Mouse (Mus musculus) embryonic facial prominence, embryonic 12.5 days (tissue): ENCODE measurements around the gene Fgf3. TPM values are rescaled to one million over a fixed set of nuclear protein-coding genes. Genes with fewer than 3 reads are reported as not detected.

Experiments used
- ATAC-seq: fragments of 200-750 bp; cut with Nextera tagmentation; 2 replicates; pipeline ENCODE4 v1.8.0; 2017; ENCODE audit not compliant: insufficient number of reproducible peaks, insufficient read depth, low FRiP score, low TSS enrichment
- H3K27ac ChIP-seq: fragments of 300-500 bp; sonication (generic); 2 replicates; pipeline ENCODE4 v1.5.1; 2016; ENCODE audit warnings: mild to moderate bottlenecking
- H3K27me3 ChIP-seq: fragments of 300-500 bp; sonication (generic); 2 replicates; pipeline ENCODE4 v1.6.1; 2016; ENCODE audit warnings: mild to moderate bottlenecking, moderate library complexity
- H3K36me3 ChIP-seq: fragments of 300-500 bp; sonication (generic); 2 replicates; pipeline ENCODE4 v1.6.1; 2016; ENCODE audit warnings: mild to moderate bottlenecking
- H3K4me1 ChIP-seq: fragments of 300-500 bp; sonication (generic); 2 replicates; pipeline ENCODE4 v1.6.1; 2016
- H3K4me2 ChIP-seq: fragments of 300-500 bp; sonication (generic); replicated peaks from 2 replicates; pipeline ENCODE4 v1.6.1; 2016; ENCODE audit warnings: mild to moderate bottlenecking, moderate library complexity
- H3K4me3 ChIP-seq: fragments of 300-500 bp; sonication (generic); 2 replicates; pipeline ENCODE4 v1.5.1; 2016; ENCODE audit warnings: mild to moderate bottlenecking
- H3K9ac ChIP-seq: fragments of 300-500 bp; sonication (generic); 2 replicates; pipeline ENCODE4 v1.6.1; 2016; ENCODE audit warnings: mild to moderate bottlenecking, moderate library complexity
- H3K9me3 ChIP-seq: fragments of 300-500 bp; sonication (generic); 2 replicates; pipeline ENCODE4 v1.6.1; 2016; ENCODE audit warnings: mild to moderate bottlenecking, moderate library complexity
- WGBS: fragments of 180-500 bp; shearing (Covaris S2); methylation state at CpG from one replicate; pipeline ENCODE4 v1.1.7; 2016; 5-methylcytosine and 5-hydroxymethylcytosine counted together
- polyA plus RNA-seq: library from polyadenylated mRNA; unstranded; fragments of >200 nt; fragmentation: Nextera tagmentation; extraction: Ambion mirVana; gene quantifications from 2 replicates; pipeline ENCODE4 v1.2.1, GENCODE M21; 2016

Fgf3 gene
- polyA plus RNA-seq, 1 experiment from 2014 or later = 0.58 TPM

DNA sequence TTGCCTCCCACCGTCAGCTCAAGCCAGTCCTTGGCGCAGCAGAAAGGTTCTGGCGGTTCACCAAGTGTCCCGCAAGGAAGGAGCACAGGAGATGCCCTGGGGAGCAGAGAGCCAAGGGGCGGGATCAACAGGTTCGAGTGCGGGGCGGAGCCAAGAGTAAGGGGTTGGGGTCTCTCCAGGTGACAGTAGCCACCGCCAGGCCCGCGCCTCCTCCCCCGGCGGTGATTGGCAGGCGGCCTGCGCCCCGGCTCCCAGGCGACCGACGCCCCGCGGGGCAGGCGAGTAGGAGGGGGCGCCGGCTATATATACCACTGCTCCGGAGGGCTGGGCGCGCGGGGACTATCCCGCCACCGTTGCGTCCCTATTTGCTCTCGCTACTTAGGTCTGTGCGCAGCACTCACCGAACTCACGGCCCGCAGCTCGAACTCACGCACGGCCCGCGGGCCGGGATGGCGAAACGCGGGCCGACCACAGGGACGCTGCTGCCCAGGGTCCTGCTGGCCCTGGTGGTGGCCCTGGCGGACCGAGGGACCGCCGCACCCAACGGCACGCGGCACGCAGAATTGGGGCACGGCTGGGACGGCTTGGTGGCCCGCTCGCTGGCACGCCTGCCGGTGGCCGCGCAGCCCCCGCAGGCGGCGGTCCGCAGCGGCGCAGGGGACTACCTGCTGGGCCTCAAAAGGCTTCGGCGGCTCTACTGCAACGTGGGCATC, 23.3 kb downstream of the Fgf3 start:
- Histone ChIP-seq H3K4me1 (peaks cover 9% of the 10 kb centered on the region), H3K4me2 (peak overlapping the region; percentile 40), H3K9me3 (no peaks in the 10 kb centered on the region), H3K36me3 (no peaks in the 10 kb centered on the region), H3K27ac (no peak overlapping the region), H3K9ac (no peak overlapping the region), H3K27me3 (peaks cover 85% of the 10 kb centered on the region), H3K4me3 (peak overlapping the region; percentile 28)
- ATAC-seq = peak; percentile 37; the same call in 1 of the 2 replicates
- WGBS = 1% methylated on average over 71 of the region's 72 CpGs

DNA sequence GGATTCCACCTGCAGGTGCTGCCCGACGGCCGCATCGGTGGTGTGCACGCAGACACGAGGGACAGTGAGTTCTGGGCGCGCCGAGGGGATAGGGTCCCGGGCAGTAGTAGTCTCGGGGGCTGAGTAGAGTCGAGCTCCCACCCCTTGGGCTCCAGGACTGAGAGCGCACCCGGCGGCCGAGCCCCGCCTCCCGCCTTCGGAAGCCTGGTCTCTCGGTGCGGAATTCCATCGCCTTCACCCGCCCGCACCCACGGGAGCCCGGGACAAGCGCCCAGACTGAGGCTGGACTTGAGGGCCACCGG, 23.8 kb downstream of the Fgf3 start:
- under 1% methylated on average over 28 of the region's 28 CpGs for WGBS
- Histone ChIP-seq H3K9me3 (no peaks in the 10 kb centered on the region), H3K4me3 (peak overlapping the region; percentile 28), H3K9ac (no peak overlapping the region), H3K4me2 (peak overlapping the region; percentile 40), H3K27ac (no peak overlapping the region), H3K27me3 (peaks cover 90% of the 10 kb centered on the region), H3K36me3 (no peaks in the 10 kb centered on the region), H3K4me1 (peaks cover 9% of the 10 kb centered on the region)
- ATAC-seq = no peak

DNA sequence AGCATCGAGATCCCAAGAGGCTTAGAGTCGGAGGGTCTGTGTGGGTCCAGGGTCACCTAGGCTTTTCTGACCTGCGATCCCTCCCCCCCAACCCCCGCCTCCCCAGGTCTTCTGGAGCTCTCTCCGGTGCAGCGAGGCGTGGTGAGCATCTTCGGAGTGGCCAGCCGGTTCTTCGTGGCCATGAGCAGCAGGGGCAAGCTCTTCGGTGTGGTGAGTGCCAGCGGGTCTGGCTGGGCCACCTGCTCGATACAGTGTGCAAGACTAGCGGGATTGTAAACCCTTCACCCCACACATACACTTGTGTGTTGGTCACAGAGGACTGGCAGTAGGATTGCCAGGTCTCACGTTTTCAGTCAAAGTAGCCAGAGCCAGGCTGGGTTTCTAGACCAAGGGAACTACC, 24.2 kb downstream of the Fgf3 start:
- H3K27me3 ChIP-seq = peaks cover 94% of the 10 kb centered on the region
- no peak overlapping the region for H3K9ac ChIP-seq
- peak overlapping the region; percentile 28; the same call in 1 of the 2 replicates for H3K4me3 ChIP-seq
- H3K9me3 ChIP-seq = no peaks in the 10 kb centered on the region
- WGBS = 2% methylated on average over 15 of the region's 15 CpGs
- no peaks in the 10 kb centered on the region for H3K36me3 ChIP-seq
- H3K4me2 ChIP-seq = peak overlapping the region; percentile 40
- no peak overlapping the region for H3K27ac ChIP-seq
- no peak for ATAC-seq
- peaks cover 9% of the 10 kb centered on the region for H3K4me1 ChIP-seq

DNA sequence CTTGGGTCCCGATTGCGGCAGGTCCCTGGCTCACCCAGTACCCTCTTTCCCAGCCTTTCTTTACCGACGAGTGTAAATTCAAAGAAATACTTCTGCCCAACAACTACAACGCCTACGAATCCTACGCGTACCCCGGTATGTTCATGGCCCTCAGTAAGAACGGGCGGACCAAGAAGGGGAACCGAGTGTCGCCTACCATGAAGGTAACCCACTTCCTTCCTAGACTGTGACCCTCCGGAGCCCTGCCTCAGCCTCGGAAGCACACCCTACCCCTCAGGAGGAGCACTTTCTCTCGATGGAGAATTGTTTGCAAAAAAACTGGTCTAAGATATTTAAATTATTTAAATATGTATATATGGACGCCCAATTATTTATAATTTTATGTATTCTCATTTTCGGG, 24.8 kb downstream of the Fgf3 start:
- Histone ChIP-seq H3K27me3 (peaks cover 94% of the 10 kb centered on the region), H3K4me1 (peaks cover 9% of the 10 kb centered on the region), H3K9ac (no peak overlapping the region), H3K36me3 (no peaks in the 10 kb centered on the region), H3K27ac (no peak overlapping the region), H3K4me3 (no peak overlapping the region), H3K9me3 (no peaks in the 10 kb centered on the region), H3K4me2 (no peak overlapping the region)
- ATAC-seq = no peak
- 2% methylated on average over 18 of the region's 18 CpGs for WGBS

DNA sequence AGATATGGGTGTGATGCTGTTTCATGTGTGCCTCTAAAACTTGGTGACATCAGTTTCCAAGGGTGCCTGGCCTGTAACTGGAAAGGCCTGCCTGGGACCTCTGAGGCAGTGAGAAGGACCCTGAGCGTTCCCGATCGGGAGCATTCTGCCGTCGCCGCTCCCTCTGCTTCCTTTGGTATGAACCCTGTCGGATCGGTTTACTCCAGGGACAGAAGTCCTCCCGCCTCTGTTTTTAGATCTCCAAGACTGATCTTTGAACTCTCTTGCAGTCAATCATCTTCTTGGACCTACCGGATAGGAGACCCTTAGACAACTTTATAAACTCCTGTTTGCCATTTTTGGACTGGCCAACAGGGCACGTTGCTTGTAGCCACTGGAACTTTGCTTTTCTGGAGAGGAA, 25.3 kb downstream of the Fgf3 start:
- WGBS = 1% methylated on average over 11 of the region's 11 CpGs
- Histone ChIP-seq H3K27ac (no peak overlapping the region), H3K4me1 (peaks cover 9% of the 10 kb centered on the region), H3K9ac (no peak overlapping the region), H3K4me3 (no peak overlapping the region), H3K27me3 (peaks cover 89% of the 10 kb centered on the region), H3K36me3 (no peaks in the 10 kb centered on the region), H3K4me2 (no peak overlapping the region), H3K9me3 (no peaks in the 10 kb centered on the region)
- no peak for ATAC-seq

DNA sequence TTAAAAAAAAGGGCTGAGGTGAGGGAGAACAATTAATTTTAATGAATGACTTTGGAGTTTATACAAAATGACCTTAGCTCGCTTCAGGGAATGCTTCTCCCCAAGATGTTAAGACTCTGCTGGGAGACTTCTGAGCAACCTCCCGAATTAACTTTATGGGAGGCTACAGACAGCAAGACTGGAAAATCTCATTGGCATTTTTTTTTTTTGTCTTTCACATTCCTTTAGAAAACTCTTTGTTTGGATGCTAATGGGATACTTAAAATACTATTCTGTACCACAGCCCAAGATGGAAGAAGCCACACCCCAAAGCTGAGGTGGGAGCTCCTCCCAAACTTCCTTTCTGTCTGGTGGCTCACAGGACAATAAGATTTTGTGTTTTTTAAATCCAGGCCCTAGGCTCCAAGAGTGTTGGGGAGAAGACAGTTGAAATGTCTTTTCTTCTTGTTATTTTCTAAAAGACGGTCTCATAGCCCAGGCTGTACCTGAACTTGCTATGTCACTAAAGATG, 26.3 kb downstream of the Fgf3 start:
- Histone ChIP-seq H3K4me2 (no peak overlapping the region), H3K9me3 (no peaks in the 10 kb centered on the region), H3K27ac (no peak overlapping the region), H3K27me3 (peaks cover 82% of the 10 kb centered on the region), H3K4me3 (no peak overlapping the region), H3K4me1 (peaks cover 9% of the 10 kb centered on the region), H3K9ac (no peak overlapping the region), H3K36me3 (no peaks in the 10 kb centered on the region)
- ATAC-seq = no peak
- 35% methylated on average over 3 of the region's 3 CpGs for WGBS

DNA sequence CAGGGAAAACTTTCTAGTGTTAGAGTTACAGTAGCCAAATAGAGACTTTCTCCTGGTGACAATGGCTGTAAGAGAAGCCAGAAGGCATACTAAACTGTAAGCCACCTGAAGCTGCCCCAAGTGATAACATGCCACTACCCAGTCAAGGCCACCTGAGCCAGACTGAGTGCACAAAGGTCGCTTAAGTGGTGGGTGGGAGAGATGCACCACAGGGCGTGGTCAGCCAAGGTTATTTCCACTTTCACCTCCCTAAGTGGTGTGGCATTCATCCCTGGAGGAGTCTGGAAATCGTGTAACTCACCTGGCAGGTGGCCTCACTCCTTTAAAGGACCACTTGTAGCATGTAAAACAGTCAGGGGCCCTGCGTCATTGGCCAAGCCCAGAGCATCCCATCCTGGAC, 29.3 kb downstream of the Fgf3 start:
- no peak overlapping the region for H3K9ac ChIP-seq
- ATAC-seq = no peak
- H3K4me1 ChIP-seq = no peaks in the 10 kb centered on the region
- peaks cover 52% of the 10 kb centered on the region for H3K27me3 ChIP-seq
- H3K4me3 ChIP-seq = no peak overlapping the region
- H3K9me3 ChIP-seq = no peaks in the 10 kb centered on the region
- H3K4me2 ChIP-seq = no peak overlapping the region
- 68% methylated on average over 4 of the region's 4 CpGs for WGBS
- no peak overlapping the region for H3K27ac ChIP-seq
- no peaks in the 10 kb centered on the region for H3K36me3 ChIP-seq

DNA sequence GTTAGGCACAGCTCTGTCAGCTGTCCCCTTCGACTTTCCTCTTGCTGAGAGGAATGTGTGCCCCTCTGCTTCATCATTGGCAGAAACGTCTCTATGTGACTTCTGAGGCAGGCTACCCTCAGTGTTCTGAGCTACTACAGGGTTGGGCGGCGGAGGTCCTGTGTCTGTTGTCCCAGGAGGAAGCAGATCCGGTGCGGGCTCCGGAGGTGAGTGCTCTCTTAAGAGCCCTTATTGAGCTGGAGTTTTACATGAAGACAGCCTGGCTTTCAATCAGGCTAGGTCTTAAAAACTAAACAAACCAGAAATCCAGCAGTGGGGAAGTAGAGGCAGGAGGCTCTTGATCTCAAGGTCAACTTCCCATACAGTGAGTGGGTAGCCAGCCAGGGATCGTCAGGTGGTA, 29.7 kb downstream of the Fgf3 start:
- H3K4me2 ChIP-seq = no peak overlapping the region
- H3K36me3 ChIP-seq = no peaks in the 10 kb centered on the region
- H3K9ac ChIP-seq = no peak overlapping the region
- H3K27me3 ChIP-seq = peaks cover 48% of the 10 kb centered on the region
- 77% methylated on average over 8 of the region's 8 CpGs for WGBS
- no peak for ATAC-seq
- H3K27ac ChIP-seq = no peak overlapping the region
- no peak overlapping the region for H3K4me3 ChIP-seq
- no peaks in the 10 kb centered on the region for H3K4me1 ChIP-seq
- H3K9me3 ChIP-seq = no peaks in the 10 kb centered on the region

DNA sequence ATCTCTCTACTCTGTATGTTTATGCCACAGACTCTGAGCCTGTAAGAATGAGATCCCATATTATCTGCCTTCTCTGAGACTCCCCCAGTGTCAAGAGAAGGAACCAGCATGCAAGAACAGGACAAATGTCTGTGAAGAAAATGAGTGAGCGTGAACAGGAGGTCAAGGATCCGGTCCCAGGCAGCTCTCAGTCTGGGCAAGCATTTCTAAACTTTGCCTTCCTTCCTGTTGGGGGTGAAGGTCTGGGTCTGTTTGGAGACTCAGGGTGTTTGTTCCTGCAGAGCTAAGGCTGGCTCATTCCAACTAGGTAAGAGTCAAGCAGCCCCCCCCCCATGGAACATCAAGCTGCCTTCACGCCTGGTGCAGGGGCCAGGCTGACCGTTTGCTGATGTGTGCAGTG, 34.5 kb downstream of the Fgf3 start:
- Histone ChIP-seq H3K36me3 (no peaks in the 10 kb centered on the region), H3K27me3 (peaks cover 12% of the 10 kb centered on the region), H3K9me3 (no peaks in the 10 kb centered on the region), H3K9ac (no peak overlapping the region), H3K4me2 (no peak overlapping the region), H3K4me1 (no peaks in the 10 kb centered on the region), H3K4me3 (no peak overlapping the region), H3K27ac (no peak overlapping the region)
- ATAC-seq = no peak
- WGBS = 60% methylated on average over 4 of the region's 4 CpGs

DNA sequence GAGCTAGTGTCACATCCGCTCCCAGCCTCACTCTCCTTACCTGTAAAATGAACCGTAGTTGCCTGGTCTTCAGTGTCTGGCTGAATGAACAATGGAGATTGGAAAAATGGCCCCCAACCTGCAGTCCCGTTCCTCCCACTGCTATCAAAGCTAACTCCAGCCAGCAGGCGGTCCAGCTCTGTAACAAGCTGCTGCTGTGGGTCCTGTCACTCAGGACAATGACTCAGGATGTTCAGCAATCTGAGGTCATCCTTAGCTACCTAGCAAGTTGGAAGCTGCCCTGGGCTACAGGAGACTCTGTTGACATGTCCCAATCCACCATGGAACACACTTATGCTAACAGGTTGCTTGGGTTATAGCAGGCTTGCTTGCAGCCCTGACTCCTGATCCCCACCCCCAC, 35.3 kb downstream of the Fgf3 start:
- H3K4me3 ChIP-seq = no peak overlapping the region
- H3K9ac ChIP-seq = no peak overlapping the region
- no peaks in the 10 kb centered on the region for H3K36me3 ChIP-seq
- H3K9me3 ChIP-seq = no peaks in the 10 kb centered on the region
- H3K27ac ChIP-seq = no peak overlapping the region
- no peak overlapping the region for H3K4me2 ChIP-seq
- peaks cover 12% of the 10 kb centered on the region; the same call in 1 of the 2 replicates for H3K27me3 ChIP-seq
- H3K4me1 ChIP-seq = no peaks in the 10 kb centered on the region
- 69% methylated on average over 4 of the region's 4 CpGs for WGBS
- ATAC-seq = no peak

DNA sequence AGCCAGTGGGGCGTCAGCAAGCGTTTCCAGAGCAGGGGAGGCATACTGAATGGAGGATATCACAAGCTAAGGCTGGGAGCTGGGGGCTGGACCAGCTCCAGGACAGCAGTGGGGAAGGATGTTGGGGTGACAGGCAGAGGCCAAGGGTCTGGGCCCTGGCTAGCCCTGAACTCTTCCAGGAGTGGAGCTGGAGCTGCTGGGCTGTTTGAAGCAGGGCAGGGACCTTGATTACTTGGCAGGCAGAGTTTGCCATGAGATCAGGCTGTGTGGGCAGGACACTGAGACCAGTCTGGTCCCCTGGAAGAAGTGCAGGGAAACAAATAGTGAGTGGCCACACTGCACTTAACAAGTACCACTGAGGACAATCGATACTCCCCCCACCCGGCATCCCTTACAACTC, 36.3 kb downstream of the Fgf3 start:
- Histone ChIP-seq H3K9me3 (no peaks in the 10 kb centered on the region), H3K4me3 (no peak overlapping the region), H3K36me3 (no peaks in the 10 kb centered on the region), H3K9ac (no peak overlapping the region), H3K27me3 (peaks cover 12% of the 10 kb centered on the region; the same call in 1 of the 2 replicates), H3K27ac (no peak overlapping the region), H3K4me2 (no peak overlapping the region), H3K4me1 (no peaks in the 10 kb centered on the region)
- 70% methylated on average over 4 of the region's 4 CpGs for WGBS
- ATAC-seq = no peak

DNA sequence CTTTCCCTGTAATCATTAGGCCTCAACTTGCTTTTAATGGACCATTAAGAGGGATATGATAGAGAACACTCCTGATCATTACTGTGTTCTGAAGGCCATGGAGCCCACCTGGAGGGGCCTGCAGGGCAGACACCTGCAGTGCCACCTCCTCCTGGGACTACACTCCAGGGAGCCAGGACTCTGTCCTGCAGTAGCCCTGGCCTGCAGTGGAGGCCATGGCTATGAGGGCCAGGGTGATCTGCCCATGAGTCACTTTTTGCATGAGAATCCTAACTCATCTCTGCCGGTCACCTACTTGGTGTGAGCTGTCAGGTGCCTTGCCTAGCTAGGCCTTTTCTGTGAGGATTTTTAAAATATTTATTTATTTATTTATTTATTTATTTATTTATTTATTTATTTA, 40.5 kb downstream of the Fgf3 start:
- WGBS = 93% methylated on average over 1 of the region's 1 CpGs
- peaks cover 11% of the 10 kb centered on the region; the same call in 1 of the 2 replicates for H3K27me3 ChIP-seq

More for the DNA sequence above, 40.5 kb downstream of the Fgf3 start:
- H3K4me1 ChIP-seq = no peaks in the 10 kb centered on the region; the same call in 1 of the 2 replicates
- no peaks in the 10 kb centered on the region for H3K36me3 ChIP-seq
- H3K4me3 ChIP-seq = no peak overlapping the region
- no peak overlapping the region for H3K4me2 ChIP-seq
- no peak overlapping the region for H3K27ac ChIP-seq
- no peak overlapping the region for H3K9ac ChIP-seq
- no peaks in the 10 kb centered on the region for H3K9me3 ChIP-seq
- ATAC-seq = no peak
